Mouse (Mus musculus) midbrain, embryonic 11.5 days (tissue): ENCODE results near the gene Slc15a3. TPM values are rescaled to one million over a fixed set of nuclear protein-coding genes. Genes with fewer than 3 reads are reported as not detected.

Source experiments
- ATAC-seq: fragments of 200-750 bp; cut with Nextera tagmentation; 2 replicates; pipeline ENCODE4 v1.8.0; 2017; ENCODE audit warnings: moderate TSS enrichment, moderate library complexity; ENCODE audit not compliant: low FRiP score
- DNase-seq: peaks from one replicate; pipeline ENCODE4 v3.0.0; 2015; ENCODE audit warnings: low spot score; ENCODE audit errors: missing footprints
- H3K27ac ChIP-seq: fragments of 300-500 bp; sonication (generic); 2 replicates; pipeline ENCODE4 v1.5.1; 2014; ENCODE audit warnings: low read depth, low read length
- H3K27me3 ChIP-seq: fragments of 300-500 bp; sonication (generic); 2 replicates; pipeline ENCODE4 v1.6.1; 2014; ENCODE audit warnings: mild to moderate bottlenecking, low read length, moderate library complexity, mixed read lengths; ENCODE audit not compliant: control insufficient read depth, insufficient read depth
- H3K36me3 ChIP-seq: fragments of 300-500 bp; sonication (generic); 2 replicates; pipeline ENCODE4 v1.6.1; 2014; ENCODE audit warnings: mild to moderate bottlenecking, low read length, moderate library complexity, mixed read lengths; ENCODE audit not compliant: control insufficient read depth, insufficient read depth
- H3K4me1 ChIP-seq: fragments of 300-500 bp; sonication (generic); 2 replicates; pipeline ENCODE4 v1.6.1; 2014; ENCODE audit warnings: low read length; ENCODE audit not compliant: control insufficient read depth, insufficient read depth
- H3K4me2 ChIP-seq: fragments of 300-500 bp; sonication (generic); 2 replicates; pipeline ENCODE4 v1.6.1; 2014; ENCODE audit warnings: mild to moderate bottlenecking, moderate library complexity
- H3K4me3 ChIP-seq: fragments of 300-500 bp; sonication (generic); 2 replicates; pipeline ENCODE4 v1.5.1; 2014; ENCODE audit warnings: low read depth, low read length
- H3K9ac ChIP-seq: fragments of 300-500 bp; sonication (generic); 2 replicates; pipeline ENCODE4 v1.6.1; 2014; ENCODE audit warnings: low read length
- H3K9me3 ChIP-seq: fragments of 300-500 bp; sonication (generic); 2 replicates; pipeline ENCODE4 v1.6.1; 2016; ENCODE audit warnings: low read length; ENCODE audit not compliant: control insufficient read depth
- WGBS: fragments of 180-500 bp; shearing (Covaris S2); extraction: QIAGEN DNeasy Blood & Tissue Kit; methylation state at CpG from one replicate; pipeline ENCODE4 v1.1.7; 2014; 5-methylcytosine and 5-hydroxymethylcytosine counted together
- polyA plus RNA-seq: library from polyadenylated mRNA; unstranded; fragments of >200 nt; fragmentation: Nextera tagmentation; extraction: Ambion mirVana; gene quantifications from 2 replicates; pipeline ENCODE4 v1.2.1, GENCODE M21; 2014

The Slc15a3 gene
- polyA plus RNA-seq, 1 experiment from 2014 or later = 0.25 TPM

GRCm38 (mm10) chr19:10815871-10816270, 23.7 kb upstream of the Slc15a3 start:
- no peak overlapping the region for H3K27ac ChIP-seq
- H3K9me3 ChIP-seq = no peaks in the 10 kb centered on the region
- no peaks in the 10 kb centered on the region for H3K27me3 ChIP-seq
- H3K4me3 ChIP-seq = no peak overlapping the region
- H3K36me3 ChIP-seq = no peaks in the 10 kb centered on the region
- WGBS = 85% methylated on average over 6 of the region's 6 CpGs
- no peaks in the 10 kb centered on the region; the same call in 1 of the 2 replicates for H3K4me1 ChIP-seq
- no peak for DNase-seq
- ATAC-seq = no peak
- H3K4me2 ChIP-seq = no peak overlapping the region
- H3K9ac ChIP-seq = no peak overlapping the region

- Histone ChIP-seq H3K9me3 (no peaks in the 10 kb centered on the region), H3K4me3 (no peak overlapping the region), H3K27ac (no peak overlapping the region), H3K9ac (no peak overlapping the region), H3K4me1 (no peaks in the 10 kb centered on the region; the same call in 1 of the 2 replicates), H3K27me3 (no peaks in the 10 kb centered on the region), H3K4me2 (no peak overlapping the region), H3K36me3 (no peaks in the 10 kb centered on the region)
- DNase-seq (no peak), ATAC-seq (no peak)
- WGBS = 87% methylated on average over 2 of the region's 2 CpGs
These were observed 23.1 kb upstream of the Slc15a3 start for GRCm38 (mm10) chr19:10816462-10816861.

- ATAC-seq (no peak), DNase-seq (no peak)
- Histone ChIP-seq H3K4me3 (no peak overlapping the region), H3K36me3 (no peaks in the 10 kb centered on the region), H3K4me2 (no peak overlapping the region), H3K27ac (no peak overlapping the region), H3K27me3 (no peaks in the 10 kb centered on the region), H3K9ac (no peak overlapping the region), H3K4me1 (no peaks in the 10 kb centered on the region; the same call in 1 of the 2 replicates), H3K9me3 (no peaks in the 10 kb centered on the region)
- 46% methylated on average over 17 of the region's 17 CpGs for WGBS
These were observed 21.1 kb upstream of the Slc15a3 start for GRCm38 (mm10) chr19:10818217-10818946.

- H3K36me3 ChIP-seq = no peaks in the 10 kb centered on the region
- peaks cover 2% of the 10 kb centered on the region; the same call in 1 of the 2 replicates for H3K4me1 ChIP-seq
These were observed 18.2 kb upstream of the Slc15a3 start for GRCm38 (mm10) chr19:10821319-10821718.

GRCm38 (mm10) chr19:10822534-10822933, 17.0 kb upstream of the Slc15a3 start:
- ATAC-seq = no peak
- Histone ChIP-seq H3K36me3 (no peaks in the 10 kb centered on the region), H3K27me3 (no peaks in the 10 kb centered on the region), H3K9me3 (no peaks in the 10 kb centered on the region), H3K9ac (no peak overlapping the region), H3K4me2 (no peak overlapping the region), H3K27ac (no peak overlapping the region), H3K4me1 (peaks cover 2% of the 10 kb centered on the region; the same call in 1 of the 2 replicates), H3K4me3 (no peak overlapping the region)
- DNase-seq = no peak
- 96% methylated on average over 4 of the region's 4 CpGs for WGBS

More at GRCm38 (mm10) chr19:10821319-10821718, 18.2 kb upstream of the Slc15a3 start:
- DNase-seq (no peak), ATAC-seq (no peak)
- 63% methylated on average over 7 of the region's 7 CpGs for WGBS
- no peak overlapping the region for H3K27ac ChIP-seq
- no peak overlapping the region for H3K9ac ChIP-seq
- no peaks in the 10 kb centered on the region for H3K27me3 ChIP-seq
- no peak overlapping the region for H3K4me2 ChIP-seq
- H3K4me3 ChIP-seq = no peak overlapping the region
- H3K9me3 ChIP-seq = no peaks in the 10 kb centered on the region

- WGBS = 86% methylated on average over 7 of the region's 7 CpGs
- H3K4me3 ChIP-seq = no peak overlapping the region
These were observed 15.5 kb upstream of the Slc15a3 start for GRCm38 (mm10) chr19:10824061-10824460.

GRCm38 (mm10) chr19:10828321-10828720, 11.2 kb upstream of the Slc15a3 start:
- H3K9me3 ChIP-seq = no peaks in the 10 kb centered on the region
- no peak for DNase-seq
- H3K27ac ChIP-seq = no peak overlapping the region
- H3K4me3 ChIP-seq = no peak overlapping the region
- ATAC-seq = no peak
- H3K4me2 ChIP-seq = no peak overlapping the region
- 90% methylated on average over 5 of the region's 5 CpGs for WGBS
- no peak overlapping the region for H3K9ac ChIP-seq
- 0 out of 2 replicates have a peak, but pooled peaks cover 2% of the 10 kb centered on the region for H3K4me1 ChIP-seq
- H3K36me3 ChIP-seq = no peaks in the 10 kb centered on the region
- no peaks in the 10 kb centered on the region for H3K27me3 ChIP-seq

More at GRCm38 (mm10) chr19:10824061-10824460, 15.5 kb upstream of the Slc15a3 start:
- DNase-seq (no peak), ATAC-seq (no peak)
- no peak overlapping the region for H3K27ac ChIP-seq
- H3K9me3 ChIP-seq = no peaks in the 10 kb centered on the region
- H3K4me2 ChIP-seq = no peak overlapping the region
- 0 out of 2 replicates have a peak, but pooled peaks cover 2% of the 10 kb centered on the region for H3K4me1 ChIP-seq
- H3K9ac ChIP-seq = no peak overlapping the region
- no peaks in the 10 kb centered on the region for H3K36me3 ChIP-seq
- no peaks in the 10 kb centered on the region for H3K27me3 ChIP-seq

GRCm38 (mm10) chr19:10829436-10830175, 9.9 kb upstream of the Slc15a3 start, which contains the start of gene Cd6:
TSS of gene Cd6 (minus strand) at chr19:10830058.
- H3K4me3 ChIP-seq = no peak within 1 kb of the TSS
- no peak for ATAC-seq
- H3K9me3 ChIP-seq = no peaks in the 10 kb centered on the region
- no peak within 1 kb of the TSS for H3K4me2 ChIP-seq
- 0 out of 2 replicates have a peak, but pooled peaks cover 2% of the 10 kb centered on the region for H3K4me1 ChIP-seq
- WGBS = 89% methylated on average over 16 of the region's 16 CpGs
- no peak for DNase-seq
- H3K9ac ChIP-seq = no peak within 1 kb of the TSS
- no peak within 1 kb of the TSS for H3K27ac ChIP-seq
- no peaks in the 10 kb centered on the region for H3K36me3 ChIP-seq
- no peaks in the 10 kb centered on the region for H3K27me3 ChIP-seq

GRCm38 (mm10) chr19:10831424-10831823, 8.1 kb upstream of the Slc15a3 start:
- Histone ChIP-seq H3K4me3 (no peak overlapping the region), H3K27me3 (no peaks in the 10 kb centered on the region), H3K36me3 (no peaks in the 10 kb centered on the region), H3K9me3 (no peaks in the 10 kb centered on the region), H3K27ac (no peak overlapping the region), H3K9ac (no peak overlapping the region), H3K4me2 (no peak overlapping the region), H3K4me1 (no peaks in the 10 kb centered on the region)
- peak; percentile 89 for DNase-seq
- ATAC-seq = peak; percentile 59
- 12% methylated on average over 5 of the region's 5 CpGs for WGBS
